Mouse (Mus musculus) retina, embryonic 14.5 days (tissue): ENCODE measurements around the gene Arid2.
A peak's percentile ranks its signal among the peaks of the same experiment; 100 is the strongest.
"Not testable (repeated sequence)": the region's sequence is repeated elsewhere in the genome, so short reads cannot be mapped to it uniquely, and the experiment has no call there.

Experiments
- DNase-seq: peaks from one replicate; pipeline ENCODE4 v3.0.0-alpha.2; 2015; ENCODE audit warnings: low spot score

The Arid2 gene

DNA sequence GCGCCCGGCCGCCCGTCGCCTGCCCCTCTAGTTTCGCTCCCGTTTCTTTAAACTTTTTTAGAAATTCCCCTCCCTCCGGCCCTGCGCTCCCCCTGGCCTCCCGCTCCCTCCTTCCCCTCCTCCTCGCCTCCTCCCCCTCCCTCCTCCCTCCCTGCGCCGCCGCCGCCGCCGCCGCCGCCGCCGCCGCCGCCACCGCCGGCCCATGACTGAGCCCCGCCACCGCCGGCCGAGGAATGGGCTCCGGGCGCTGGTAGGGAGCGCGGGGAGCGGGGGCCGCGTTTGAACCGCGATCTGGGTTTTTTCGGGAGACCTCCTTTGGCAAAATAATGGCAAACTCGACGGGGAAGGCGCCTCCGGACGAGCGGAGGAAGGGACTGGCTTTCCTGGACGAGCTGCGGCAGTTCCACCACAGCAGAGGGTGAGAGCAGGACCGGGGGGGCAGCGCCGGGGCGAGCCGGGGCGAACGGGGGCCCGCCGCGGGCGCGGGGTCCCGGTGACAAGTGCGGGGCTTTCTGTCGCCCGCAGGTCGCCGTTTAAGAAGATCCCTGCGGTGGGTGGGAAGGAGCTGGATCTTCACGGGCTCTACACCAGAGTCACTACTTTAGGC lies at the start of gene Arid2:
Gene Arid2 (plus strand): TSS at position 150 of the 607 bp plus-strand sequence.
- DNase-seq = peak; percentile 72

DNA sequence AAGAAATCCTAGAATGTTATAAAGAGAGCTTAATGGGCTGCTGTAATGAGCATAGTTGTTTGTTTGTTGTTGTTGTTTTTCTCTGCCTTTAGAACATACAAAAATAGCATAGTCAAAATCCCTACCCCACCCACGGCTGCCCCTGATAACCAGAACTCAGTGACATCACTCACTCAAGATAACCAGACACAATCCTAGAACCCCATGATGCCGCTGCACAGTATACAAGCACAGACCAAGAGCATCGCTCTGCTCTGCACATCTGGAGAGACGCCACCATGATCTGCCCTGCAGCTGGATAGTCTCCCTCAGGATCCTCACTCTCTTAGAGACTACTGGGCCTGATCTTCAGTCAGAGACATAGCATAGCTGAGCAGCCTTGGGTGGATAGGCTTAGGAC lies 49.2 kb upstream of the Arid2 start:
- no peak for DNase-seq

DNA sequence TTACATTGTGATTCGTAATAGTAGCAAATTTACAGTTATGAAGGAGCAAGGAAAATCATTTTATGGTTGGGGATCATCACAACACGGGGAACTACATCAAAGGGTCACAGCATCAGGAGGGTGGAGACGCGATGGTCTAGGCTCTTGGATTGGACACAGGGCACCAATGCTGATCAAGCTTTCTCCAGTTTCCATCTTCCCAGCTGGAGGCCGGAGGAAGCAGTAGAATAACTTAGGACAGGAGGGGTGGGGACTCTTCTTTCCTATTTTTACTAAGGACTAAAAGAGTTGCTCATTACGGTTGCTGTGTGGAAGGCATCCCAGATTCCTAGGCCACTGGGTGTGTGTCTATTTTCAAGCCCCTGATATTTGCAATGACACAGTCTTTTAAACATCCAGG lies 43.1 kb upstream of the Arid2 start:
- no peak for DNase-seq

DNA sequence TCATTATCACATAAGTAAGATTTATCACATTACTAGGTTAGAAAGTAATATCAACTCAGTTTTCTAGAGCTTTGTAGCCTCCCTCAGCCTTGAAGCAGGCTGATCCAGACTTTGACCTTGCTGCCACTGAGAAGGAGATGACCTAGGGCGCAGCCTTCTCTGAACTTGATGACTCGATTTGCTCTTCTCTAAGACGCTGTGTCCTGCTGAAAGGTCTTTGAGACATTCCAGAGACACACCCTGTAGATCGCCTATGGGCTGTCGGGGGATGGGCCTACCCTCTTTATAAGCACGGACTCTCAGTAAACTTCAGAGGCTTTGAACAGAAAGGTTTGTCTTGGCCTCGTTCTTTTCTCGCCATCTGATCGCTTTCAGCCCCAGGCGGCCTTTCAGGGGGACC lies 42.6 kb upstream of the Arid2 start:
- DNase-seq = not testable (repeated sequence)

DNA sequence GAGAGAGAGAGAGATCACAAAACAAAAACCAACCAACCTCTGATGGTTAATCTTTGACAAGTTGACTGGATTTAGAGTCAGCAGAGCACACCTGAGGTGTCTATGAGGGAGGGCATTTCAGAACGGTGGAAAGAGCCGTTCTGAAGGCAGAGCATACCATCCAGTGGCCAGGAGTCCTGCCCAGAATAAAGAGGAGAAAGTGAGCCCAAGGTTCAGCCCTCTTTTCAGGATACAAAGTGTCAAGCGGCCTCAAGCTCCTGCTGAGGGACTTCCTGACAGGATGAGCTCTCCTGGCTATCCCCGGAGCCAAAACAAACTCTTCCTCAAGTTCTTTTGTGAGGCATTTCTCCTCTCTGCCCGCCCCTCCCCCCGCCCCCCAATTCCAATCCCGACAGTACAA lies 33.5 kb upstream of the Arid2 start:
- DNase-seq = peak; percentile 15

DNA sequence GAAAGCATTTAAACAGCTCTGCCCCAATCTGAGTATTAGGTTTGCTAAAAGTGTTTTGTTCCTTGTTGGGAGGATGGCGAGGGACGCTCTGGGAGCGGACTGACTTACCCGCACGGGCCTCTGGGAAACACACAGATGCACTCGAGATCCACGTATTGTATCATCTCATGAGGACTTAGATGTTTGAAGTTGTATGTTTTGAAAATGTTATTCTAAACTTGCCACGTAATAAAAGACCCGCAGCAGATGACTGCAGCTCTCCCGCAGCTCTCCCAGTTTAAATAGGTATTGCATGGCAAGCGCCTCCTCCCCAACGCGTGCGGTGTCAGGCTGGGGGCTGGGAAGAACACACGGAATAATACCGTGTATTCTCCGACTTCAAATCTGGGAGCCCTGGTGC lies 33.0 kb upstream of the Arid2 start:
- peak; percentile 29 for DNase-seq

DNA sequence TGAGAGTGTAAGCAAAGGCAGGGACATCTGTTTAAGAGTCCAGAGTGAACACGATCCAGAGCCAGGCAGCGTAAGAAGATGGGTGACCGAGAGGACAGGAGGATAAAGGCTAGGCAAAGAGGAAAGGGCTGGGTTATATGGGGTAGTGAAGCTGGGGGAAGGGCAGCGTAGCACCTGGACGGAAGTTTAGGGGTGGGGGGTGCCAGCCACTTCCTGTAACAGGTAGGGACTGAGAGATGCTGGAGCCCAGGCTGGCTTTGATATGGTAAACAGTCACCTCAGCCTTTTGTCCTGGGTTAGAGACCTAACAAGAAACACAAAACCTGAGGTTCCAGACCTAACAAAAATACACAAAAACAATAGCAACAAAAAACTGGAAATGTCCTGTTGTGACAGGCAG lies 29.5 kb upstream of the Arid2 start:
- DNase-seq = no peak

DNA sequence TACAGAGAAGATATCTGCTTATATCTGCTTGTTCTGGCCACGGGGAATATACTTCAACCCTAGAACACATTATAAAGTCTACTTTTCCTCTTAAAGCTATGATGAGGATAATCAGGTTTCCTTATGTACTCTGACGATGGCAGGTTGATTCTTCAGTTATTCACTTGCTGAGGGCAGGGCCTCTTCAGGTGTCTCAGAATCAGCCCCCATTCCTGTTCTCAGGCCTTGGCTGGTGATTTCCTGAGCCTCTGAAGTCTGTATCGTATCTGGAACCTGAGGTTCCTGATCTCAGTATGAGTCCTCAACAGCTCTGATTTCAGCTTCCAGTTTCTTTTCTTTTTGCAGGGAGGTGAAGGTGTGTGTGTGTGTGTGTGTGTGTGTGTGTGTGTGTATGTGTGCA lies 22.7 kb upstream of the Arid2 start:
- DNase-seq = no peak

DNA sequence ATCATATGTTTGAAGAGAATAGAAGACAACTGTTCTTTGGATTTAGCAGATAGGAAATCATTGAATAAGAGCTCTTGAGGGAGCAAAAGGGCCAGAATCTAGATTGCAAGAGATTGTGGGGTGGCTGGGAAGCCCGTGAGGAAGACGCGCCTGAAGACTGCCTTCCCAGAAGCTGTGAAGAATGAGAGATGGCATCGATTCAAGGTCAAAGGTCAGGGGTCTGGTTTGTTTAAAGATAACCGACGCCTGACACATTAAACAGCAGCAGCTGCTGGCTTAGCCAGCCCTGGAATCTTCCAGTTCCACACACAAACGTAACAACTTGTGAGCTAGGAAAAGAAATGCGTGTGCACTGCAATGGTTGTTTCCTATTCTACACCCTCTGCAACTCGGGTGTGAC lies 19.4 kb upstream of the Arid2 start:
- no peak for DNase-seq

DNA sequence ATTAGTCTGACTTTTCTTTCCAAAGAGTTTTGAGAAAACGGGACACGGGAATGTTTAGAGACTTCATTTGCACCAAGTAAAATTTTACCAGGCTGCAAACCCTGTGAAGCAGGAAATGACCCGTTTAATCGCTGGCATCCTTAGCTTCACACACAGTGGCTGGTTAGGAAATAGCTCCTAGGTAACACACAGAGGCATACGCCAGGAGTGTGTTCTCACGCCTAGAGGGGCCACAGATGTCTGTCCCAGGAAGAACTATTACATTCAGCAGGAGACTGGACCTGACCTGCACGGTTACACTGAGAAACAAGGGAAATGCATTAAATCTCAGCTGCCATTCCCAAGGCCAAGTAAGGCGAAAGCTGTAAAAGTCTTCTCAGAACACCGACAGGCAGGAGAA lies 18.7 kb upstream of the Arid2 start:
- DNase-seq = no peak

DNA sequence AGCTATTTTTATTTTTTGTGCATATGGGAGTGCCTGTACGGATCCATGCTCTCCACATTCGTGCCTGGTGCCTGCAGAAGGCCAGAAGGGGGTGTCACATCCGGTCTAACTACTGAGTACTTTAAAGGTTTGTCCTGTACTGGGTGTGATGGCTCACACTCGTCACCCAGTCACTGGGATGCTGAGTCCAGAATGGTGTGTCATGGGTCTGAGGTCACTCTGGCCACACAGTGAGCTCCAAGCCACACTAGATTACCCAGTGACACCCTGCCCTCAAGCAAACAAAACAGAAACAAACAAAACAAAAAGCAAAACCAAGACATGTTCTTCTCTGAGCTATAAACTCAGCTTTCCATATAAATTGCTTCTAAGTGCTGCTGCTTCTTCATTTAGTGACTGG lies 17.9 kb upstream of the Arid2 start:
- DNase-seq = no peak

DNA sequence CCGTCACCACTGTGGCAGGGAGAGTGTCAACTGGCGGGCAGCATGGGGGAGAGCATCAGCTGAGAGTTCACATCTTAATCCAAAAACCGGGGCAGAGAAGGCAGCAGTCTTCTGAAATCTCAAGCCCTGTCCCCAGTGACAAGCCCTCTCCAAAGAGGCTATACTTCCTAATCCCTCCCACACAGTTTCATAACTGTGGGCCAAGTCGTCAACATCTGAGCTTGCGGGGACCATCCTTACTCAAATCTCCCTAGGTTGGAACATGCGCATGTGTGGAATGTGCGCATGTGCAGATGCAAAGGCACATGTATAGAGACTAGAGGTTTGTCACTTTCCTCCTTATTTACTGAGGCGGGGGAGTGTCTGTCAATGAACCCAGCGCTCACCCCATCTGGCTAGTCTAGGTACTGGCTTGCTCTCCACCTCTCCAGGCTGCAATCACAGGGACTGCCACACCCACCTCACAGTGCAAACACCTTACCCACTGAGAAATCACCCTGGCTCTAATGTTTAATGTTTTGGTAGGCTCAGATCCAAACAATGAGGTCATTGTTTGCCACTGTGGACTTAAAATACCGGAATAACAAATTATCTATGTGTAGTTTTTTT lies 16.9 kb upstream of the Arid2 start:
- no peak for DNase-seq

DNA sequence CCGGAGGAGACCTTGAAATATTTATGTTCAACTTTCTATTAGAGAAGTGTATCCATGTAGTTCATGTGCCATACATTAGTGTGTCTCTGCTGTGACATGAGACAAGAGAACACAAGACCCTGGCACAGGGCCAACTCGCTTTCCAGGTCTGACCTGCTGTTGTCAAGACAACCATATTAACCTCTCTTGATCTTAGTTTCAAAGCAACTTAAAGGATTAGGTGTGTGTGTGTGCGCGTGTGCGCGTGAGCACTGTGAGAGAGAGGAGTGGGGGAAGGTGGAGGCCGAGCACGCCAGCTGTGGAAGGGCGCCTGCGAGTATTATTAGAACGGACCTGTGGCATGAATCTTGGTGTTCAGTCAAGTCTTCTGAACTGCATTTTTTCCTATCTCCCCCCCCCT lies 15.0 kb upstream of the Arid2 start:
- peak; percentile 20 for DNase-seq

DNA sequence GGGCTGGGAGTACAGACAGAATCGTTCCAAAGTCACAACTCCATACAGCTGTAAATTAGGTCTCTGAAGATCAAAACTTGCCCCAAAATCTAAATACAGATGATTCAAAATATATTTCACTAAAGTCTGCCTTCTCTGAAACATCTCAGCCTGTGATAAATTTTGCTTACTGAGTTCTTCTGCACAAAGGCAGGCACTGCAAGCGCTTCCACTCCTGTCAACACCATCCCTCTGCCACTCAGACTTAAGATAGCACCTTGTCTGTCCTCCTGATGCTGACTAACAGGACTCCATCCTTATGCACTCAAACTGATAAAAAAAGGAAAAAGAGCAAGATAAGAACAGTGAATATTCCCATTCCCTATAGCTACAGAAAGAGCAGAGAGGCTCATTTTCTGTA lies 13.0 kb upstream of the Arid2 start:
- DNase-seq = no peak

DNA sequence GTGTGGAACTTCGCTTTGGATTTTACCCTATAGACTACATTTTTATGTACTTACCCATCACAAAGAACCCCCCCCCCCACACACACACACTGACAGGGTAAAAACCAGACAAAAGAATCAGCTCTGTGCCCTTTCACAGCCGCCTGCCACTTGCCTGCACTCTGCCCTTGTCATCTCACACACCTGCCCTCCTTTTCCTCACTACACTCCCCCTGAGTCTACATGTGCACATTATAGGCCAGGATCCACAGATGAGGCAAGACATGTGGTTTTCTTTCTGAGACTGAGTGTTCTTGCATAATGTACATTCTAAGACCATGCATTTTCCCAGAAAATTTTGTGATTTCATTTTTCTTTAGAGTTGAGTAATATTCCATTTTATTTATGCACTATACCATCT lies 12.1 kb upstream of the Arid2 start:
- no peak for DNase-seq

DNA sequence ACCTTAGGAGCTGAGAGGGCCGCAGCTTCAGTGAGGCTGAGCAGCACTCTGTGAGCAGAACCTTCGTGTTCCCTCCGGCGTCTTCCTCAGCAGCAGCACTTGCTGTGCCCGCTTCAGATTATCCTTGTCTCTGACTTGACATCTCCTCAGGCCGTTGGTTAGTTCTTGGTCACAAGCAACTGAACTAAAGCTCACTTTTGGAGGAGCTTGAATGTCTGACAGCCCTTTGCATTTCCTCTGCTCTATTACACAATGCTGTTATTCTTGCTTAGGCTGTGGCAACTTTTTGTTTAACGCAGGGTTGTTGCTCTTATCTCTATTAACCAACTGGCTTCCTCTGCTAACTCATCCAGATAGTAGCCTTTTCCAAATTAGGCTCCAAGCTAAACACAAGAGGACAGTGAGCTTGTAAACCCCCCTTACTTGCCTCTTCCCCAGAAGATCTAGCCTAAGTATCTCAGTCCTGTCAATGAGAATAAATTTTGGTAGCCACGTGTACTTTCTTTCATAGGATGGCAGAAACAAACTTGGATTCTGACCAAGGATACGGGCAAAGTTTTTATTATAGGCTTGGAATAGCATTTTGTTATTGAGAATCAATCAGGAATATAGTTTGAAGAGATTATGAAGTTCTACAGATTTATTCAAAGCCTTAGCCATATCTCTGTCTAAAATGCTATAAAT lies 11.4 kb upstream of the Arid2 start:
- DNase-seq = no peak

DNA sequence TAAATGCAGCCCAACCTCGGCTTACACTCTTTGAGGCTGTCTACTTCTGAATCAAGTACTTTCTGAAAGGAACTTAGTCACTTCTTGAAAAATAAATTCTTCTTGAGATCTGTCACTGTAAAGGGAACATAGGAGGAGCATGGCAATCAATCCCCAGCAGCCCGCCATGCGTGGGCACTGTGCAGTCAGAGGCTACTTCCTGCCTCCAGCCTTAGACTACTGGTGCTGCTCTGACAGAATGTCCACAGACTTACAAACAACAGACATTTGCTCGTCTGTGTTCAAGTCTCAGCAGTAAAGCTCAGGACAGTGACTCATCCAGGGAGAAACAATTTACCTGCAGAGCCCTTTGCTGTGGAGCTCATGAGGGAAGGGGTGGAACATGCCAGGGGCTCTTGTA lies 10.3 kb upstream of the Arid2 start:
- DNase-seq = no peak

DNA sequence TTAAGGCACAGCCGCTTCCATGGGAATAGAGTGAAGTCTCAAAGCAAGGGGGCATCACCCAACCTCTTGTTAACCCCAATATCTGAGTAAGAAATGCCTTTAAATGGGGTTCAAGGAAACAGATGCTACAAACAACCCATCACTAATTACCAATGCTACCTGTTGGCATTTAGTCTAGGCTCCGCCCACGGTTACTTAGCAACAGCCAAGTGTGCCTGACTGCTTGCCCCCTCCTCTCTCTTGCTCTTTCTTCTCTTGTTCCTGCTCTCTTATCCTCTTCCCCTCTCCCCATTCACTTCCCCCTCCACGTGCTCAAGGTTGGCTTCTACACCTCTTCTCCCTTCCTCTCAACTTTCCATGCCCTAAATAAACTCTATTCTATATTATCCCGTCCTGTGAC lies 6.1 kb upstream of the Arid2 start:
- no peak for DNase-seq

DNA sequence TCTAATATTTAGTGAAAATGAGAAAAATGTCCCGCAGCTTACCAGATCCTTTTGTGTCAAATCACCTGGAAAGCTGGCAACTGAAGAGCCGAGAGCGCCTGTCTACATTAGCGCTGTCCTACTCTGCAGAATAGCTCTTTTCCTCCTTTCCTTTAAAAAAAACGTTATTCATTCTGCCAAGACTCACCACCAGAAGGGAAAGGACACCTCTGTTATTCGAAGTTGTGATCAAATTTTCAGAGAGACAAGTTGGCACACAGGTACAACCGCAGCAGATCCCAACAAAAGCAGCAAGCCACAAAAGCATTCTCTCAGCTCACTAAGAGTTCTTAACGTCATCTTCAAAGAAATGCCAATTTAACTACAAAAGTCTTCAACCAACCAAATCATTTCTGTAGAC lies 4.2 kb upstream of the Arid2 start:
- no peak for DNase-seq

DNA sequence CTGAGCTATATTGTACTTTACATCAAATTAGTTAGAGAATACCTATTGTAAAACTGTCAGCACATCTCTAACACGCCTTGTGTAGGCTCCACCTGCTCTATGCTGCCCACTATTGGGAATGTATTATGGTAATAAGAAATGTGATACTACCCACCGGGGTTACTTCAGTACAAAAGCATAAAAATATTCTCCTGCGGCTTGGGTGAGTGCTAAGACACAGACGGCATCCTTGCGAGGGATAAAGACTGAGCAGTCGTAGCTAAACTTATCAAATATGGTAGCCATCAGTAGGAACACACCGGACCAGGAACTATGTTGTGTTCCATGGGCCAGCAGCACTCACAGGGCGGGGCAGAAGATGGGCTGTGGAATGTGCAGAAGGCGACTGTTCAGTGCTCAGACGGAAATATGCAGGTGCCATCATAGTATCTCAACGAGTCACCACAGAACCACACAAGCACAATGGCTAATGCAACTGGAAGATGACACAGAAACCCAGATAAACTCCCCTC lies 3.3 kb upstream of the Arid2 start:
- DNase-seq = peak; percentile 69

DNA sequence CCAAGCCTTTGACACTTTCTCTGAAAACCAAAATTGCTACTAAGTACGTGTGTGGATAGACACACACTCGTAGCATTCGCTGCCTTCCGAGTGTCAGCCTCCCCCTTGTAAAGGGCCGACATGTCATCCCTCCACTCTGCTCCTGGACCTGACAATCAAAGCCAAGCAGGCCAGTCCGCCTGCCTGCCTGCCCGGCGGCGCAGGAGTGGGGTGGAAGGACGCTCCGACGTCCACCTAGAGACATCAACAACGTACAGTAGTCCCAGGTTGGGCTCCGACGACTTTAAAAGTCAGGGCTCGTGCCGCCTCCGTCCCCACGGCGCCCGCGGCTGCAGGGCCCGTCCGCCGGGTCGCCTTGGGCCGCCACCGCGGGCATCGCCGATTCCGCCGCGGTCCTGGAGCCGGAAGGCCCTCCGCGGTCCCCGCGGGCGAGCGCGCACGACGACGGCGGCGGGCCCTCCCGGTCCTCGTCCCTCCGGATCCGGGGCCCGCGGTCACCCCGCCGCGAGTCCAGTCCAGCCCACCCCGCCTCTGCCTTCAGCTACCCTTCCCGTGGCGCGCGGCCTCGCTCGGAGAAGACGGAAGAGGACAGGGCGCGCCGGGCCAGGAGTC lies 2.5 kb upstream of the Arid2 start:
- peak; percentile 64 for DNase-seq

DNA sequence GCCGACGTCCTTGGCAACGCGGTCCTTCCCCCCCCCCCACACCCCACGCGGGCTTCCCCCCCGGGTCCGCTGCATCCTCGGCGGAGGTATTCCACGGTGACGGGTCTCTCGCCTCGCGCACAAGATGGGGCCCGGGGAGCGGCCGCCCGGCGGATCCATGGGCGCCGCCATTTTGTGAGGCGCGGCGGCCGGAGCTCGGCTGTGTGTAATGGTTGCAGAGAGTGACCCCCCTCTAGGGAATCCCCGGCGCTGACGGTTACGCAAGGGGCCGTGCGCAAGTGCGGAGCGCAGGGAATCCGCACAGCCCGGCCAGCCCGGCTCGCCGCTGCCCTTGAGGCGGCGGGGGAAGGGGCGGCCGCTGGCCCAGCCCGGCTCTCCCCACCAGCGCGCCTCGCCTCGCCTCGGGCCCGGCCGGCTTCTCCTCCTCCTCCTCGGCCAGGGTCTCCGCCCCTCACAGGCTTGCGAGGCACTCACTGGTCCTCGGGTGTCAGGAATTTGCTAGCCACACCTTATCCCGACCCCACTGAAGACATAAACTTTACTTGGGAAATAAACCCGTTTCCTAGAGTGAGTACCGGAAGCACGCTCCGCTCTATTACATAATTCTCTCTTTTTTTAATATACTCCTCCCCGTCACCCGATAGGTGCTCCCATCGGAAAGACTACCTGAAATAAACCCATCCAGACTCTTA lies 1.8 kb upstream of the Arid2 start:
- peak; percentile 93 for DNase-seq
